ENCODE assay signal across 14 mouse cellular contexts in genomic region chr5:124315498-124315897, GRCm38 (mm10).
"Had no signal": no experiment of that assay in that cellular context is flagged by ENCODE, and none has a peak within 500 bp of the region (broad histone marks: within the 10 kb centered on the region; RNA-seq: fewer than 3 reads in every experiment).

No protein-coding gene starts in this region.

- ATAC-seq: liver, embryonic 12.5 days; midbrain, embryonic 13.5 days; midbrain, embryonic 16.5 days had no signal

- DNase-seq: kidney, postnatal 14 days; kidney, postnatal 4 days; liver; lung, adult 18-20 months; lung, postnatal 10 days; lung, postnatal 36 days; retina, postnatal 1 day; right cerebral cortex, postnatal 25 days; spleen, adult 18-20 months; thymus, adult 2 months; thymus, postnatal 14 days had no signal
